Mouse (Mus musculus) forebrain, embryonic 10.5 days (tissue): Measurements from ENCODE around the gene Rcor2. TPM values are rescaled to one million over a fixed set of nuclear protein-coding genes. Genes with fewer than 3 reads are reported as not detected.
A peak's percentile ranks its signal among the peaks of the same experiment; 100 is the strongest.

ENCODE experiments used
- DNase-seq: peaks from one replicate; pipeline ENCODE4 v3.0.0-alpha.2; 2017; ENCODE audit warnings: low spot score; ENCODE audit errors: extremely low spot score
- H3K27ac ChIP-seq: fragments of 300-500 bp; sonication (generic); 2 replicates; pipeline ENCODE4 v1.5.1; 2016; ENCODE audit warnings: mild to moderate bottlenecking
- H3K27me3 ChIP-seq: fragments of 300-500 bp; sonication (generic); 2 replicates; pipeline ENCODE4 v1.6.1; 2016; ENCODE audit warnings: mild to moderate bottlenecking; ENCODE audit not compliant: poor library complexity, severe bottlenecking
- H3K36me3 ChIP-seq: fragments of 300-500 bp; sonication (generic); replicated peaks from 2 replicates; pipeline ENCODE4 v1.6.1; 2016; ENCODE audit warnings: mild to moderate bottlenecking, moderate library complexity
- H3K4me1 ChIP-seq: fragments of 300-500 bp; sonication (generic); 2 replicates; pipeline ENCODE4 v1.6.1; 2016
- H3K4me3 ChIP-seq: fragments of 300-500 bp; sonication (generic); 2 replicates; pipeline ENCODE4 v1.5.1; 2016; ENCODE audit warnings: mild to moderate bottlenecking, moderate library complexity
- H3K9me3 ChIP-seq: fragments of 300-500 bp; sonication (generic); 2 replicates; pipeline ENCODE4 v1.6.1; 2016; ENCODE audit warnings: mild to moderate bottlenecking, moderate library complexity
- WGBS: fragments of 180-500 bp; shearing (Covaris S2); methylation state at CpG from one replicate; pipeline ENCODE4 v1.1.7; 2016; 5-methylcytosine and 5-hydroxymethylcytosine counted together
- polyA plus RNA-seq: library from polyadenylated mRNA; unstranded; fragments of >200 nt; fragmentation: Nextera tagmentation; extraction: Ambion mirVana; gene quantifications from 2 replicates; pipeline ENCODE4 v1.2.1, GENCODE M21; 2016

The Rcor2 gene
- polyA plus RNA-seq, 1 experiment from 2014 or later: 64.0 TPM

DNA sequence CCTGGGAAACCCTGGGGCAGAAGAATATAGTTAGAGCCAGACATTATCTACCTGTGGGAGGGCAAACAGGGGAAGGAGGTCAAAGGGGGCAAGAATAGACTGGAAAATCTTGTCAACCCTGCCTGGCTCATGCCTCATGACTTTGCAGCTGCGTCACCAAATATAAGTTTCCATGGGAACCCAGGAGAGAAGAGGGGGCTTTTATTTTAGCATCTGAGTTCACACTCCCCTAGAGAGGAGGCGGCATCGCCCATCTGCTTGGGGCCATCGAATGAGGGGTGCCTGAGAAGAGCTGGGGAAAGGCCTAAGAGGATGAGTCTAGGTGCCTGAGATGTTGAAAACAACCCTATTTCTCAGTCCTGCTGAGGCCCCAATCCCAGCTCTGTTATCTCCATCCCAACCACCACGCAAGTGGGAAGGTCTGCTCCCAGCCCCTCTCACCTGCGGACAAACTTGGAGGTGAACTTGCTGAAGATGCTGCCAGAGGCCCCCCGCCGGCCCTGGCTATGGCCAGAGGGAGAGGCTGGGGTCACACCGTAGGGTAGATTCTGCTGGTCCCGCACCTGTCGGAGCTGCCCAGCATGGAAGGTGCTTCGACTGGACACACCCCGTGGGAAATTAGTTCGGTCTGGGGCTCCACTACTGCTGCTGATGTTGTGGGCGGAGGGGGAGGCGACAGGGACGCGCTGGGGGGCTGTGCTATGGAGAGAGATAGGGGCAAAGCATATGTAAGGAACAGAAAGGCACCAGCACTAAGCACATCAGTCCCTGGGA lies 13.6 kb downstream of the Rcor2 start:
- Histone ChIP-seq H3K4me3 (no peak overlapping the region), H3K4me1 (peaks cover 19% of the 10 kb centered on the region), H3K27me3 (no peaks in the 10 kb centered on the region), H3K27ac (0 out of 2 replicates have a peak overlapping the region, but pooled peaks have one; percentile 25), H3K36me3 (peaks cover 99% of the 10 kb centered on the region), H3K9me3 (no peaks in the 10 kb centered on the region)
- WGBS: 92% methylated on average over 18 of the region's 18 CpGs
- no peak for DNase-seq

DNA sequence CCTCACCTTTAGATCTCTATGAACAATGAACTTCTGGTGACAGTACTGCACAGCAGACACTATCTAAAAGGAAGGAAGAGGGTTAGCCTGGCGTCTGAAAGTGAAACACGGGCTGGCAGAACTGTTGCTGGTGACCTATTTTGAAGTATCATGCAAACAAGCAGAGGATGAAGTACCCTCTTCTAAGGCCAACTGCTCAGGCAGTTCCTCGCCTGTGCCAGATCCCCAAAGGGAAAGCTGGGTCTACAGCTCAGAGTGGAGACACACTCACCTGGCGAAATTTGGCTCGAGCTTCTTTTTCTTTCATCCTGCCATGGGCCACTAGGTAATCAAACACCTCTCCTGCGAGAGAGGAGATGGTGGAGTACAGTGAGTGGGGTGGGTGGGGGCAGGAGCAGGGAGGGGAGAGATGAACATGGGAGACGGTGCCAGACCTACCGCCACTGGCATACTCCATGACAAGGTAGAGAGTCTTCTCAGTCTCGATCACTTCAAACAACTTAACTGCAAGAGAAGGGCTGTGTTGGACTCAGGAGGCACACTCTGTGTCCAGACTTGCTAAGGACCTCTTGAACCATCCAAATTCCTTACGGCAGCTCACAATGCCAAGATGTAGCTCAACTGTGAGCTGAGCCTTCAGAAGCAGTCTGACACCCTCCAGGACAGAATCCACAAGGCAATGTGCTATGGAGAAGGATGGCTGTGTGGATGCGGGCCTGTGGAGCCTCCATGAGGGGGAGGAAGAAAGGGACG lies 19.6 kb downstream of the Rcor2 start:
- Histone ChIP-seq H3K4me1 (peaks cover 1% of the 10 kb centered on the region; the same call in 1 of the 2 replicates), H3K27me3 (no peaks in the 10 kb centered on the region), H3K4me3 (no peak overlapping the region), H3K27ac (no peak overlapping the region), H3K36me3 (peaks cover 83% of the 10 kb centered on the region), H3K9me3 (no peaks in the 10 kb centered on the region)
- 93% methylated on average over 12 of the region's 12 CpGs for WGBS
- no peak for DNase-seq

DNA sequence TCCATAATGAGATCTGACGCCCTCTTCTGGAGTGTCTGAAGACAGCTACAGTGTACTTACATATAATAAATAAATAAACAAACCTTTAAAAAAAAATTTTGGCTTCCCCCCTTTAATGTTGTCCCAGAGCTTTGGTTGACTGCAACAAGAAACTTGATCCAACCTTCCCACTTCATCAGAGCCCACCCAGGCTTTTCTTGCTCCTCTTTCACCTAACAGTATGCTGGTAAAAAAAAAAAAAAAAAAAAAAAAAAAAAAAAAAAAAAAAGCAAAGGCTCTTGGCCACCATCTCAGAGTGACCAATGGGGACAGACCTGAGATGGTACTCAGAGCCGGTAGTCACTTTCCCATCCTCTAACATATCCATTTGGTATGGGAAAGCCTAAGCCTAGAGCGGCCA lies 21.2 kb downstream of the Rcor2 start:
- no peaks in the 10 kb centered on the region for H3K27me3 ChIP-seq
- no peak overlapping the region for H3K27ac ChIP-seq
- no peak for DNase-seq
- H3K4me3 ChIP-seq: no peak overlapping the region
- 92% methylated on average over 3 of the region's 3 CpGs for WGBS
- H3K9me3 ChIP-seq: no peaks in the 10 kb centered on the region
- H3K4me1 ChIP-seq: peaks cover 17% of the 10 kb centered on the region
- peaks cover 69% of the 10 kb centered on the region for H3K36me3 ChIP-seq

DNA sequence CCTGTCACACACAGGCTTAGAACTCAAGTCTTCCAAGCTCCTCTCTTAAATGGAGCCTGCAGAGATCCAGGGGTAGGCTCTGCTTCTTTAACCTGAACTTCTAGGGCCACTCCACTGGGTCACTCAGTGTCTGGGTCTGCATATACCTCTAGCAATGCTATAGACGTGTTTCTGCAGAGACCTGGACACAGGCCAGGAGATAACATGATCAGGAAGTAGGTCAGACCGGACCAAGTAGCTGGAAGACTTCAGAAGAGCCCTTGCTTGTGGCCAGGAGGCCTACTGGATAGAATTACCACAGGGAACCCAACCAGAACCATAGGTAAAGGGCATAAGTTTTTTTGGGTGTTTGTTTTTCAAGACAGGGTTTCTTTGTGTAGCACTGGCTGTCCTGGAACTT lies 22.6 kb downstream of the Rcor2 start:
- no peak for DNase-seq
- no peak overlapping the region for H3K4me3 ChIP-seq
- WGBS: 87% methylated on average over 2 of the region's 2 CpGs
- H3K27ac ChIP-seq: no peak overlapping the region
- no peaks in the 10 kb centered on the region for H3K27me3 ChIP-seq
- peaks cover 58% of the 10 kb centered on the region for H3K36me3 ChIP-seq
- H3K4me1 ChIP-seq: peaks cover 31% of the 10 kb centered on the region
- H3K9me3 ChIP-seq: no peaks in the 10 kb centered on the region

DNA sequence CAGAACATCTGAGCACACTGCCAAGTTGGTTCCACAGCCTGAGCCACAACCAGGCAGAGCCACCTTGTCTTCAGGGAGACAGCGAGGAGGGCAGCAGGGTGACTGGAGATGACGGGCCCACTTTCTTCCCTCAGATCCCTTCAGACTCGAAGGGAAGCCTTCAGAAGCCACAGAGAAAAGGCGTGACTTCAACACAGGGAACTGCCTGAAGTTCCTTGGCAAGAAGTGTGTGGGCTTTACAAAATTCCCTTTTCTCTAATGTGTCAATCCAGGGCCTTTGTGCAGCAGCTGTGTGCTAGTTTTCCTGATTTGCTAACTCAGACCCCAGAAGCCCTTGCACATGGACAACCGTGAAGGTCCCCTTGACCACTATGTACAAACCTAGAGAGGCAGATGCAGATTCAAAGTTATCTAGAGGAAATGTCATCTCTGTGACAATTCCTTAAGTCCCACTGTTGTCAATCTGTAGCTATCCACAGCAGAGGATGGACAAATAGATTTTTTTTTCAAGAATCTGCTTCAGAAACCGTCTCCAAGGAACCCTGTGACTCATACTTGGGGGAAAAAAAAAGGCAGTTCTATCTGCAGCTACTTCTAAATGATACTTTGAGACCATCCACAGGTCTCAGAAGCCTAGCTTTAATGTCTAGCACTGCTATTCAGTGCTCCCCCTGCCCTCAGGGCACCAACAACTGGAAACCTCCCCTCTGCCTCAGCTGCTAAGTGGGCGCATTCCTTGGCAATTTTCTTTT lies 25.0 kb downstream of the Rcor2 start:
- no peak for DNase-seq
- WGBS: 88% methylated on average over 7 of the region's 7 CpGs
- Histone ChIP-seq H3K9me3 (no peaks in the 10 kb centered on the region), H3K4me3 (no peak overlapping the region), H3K4me1 (peaks cover 40% of the 10 kb centered on the region), H3K27me3 (no peaks in the 10 kb centered on the region), H3K36me3 (peaks cover 50% of the 10 kb centered on the region), H3K27ac (no peak overlapping the region)

DNA sequence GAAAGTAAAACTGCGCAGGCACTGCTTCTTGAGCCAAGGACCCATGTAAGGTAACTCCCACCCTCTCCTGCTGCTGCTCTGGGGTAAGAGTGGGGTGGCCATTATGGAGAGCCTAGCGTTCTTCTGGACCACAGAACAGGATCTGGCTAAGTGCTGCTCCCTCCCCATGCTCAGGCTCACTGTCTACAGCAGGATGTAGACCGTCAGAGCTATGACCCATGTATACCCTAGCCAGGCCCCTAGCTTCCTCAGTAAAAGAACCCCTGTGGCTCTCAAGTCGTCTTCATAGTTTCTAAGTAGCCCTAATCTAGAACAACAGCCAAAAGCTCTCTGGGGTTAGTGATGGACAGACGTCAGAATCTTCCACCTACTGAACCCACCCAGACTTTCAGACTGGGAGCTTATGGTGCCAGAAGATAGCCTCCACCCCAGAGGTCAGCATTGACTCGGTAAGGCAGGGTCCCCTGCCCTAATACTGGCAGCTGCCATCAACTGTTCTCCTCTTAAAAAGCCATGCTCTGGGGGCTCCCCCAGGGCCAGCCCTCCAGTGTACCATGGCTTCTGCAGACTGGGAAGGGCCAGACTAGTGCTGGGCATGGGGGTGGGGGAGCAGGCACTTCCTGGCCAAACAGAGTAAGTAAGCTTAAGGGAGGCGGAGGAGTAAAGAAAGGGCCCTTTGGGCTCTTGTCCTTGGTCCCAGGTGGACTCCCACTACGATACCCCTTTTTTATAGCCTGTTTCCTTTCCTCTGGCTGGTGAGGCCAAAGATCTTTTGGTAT lies 27.2 kb downstream of the Rcor2 start:
- peaks cover 40% of the 10 kb centered on the region for H3K4me1 ChIP-seq
- H3K27me3 ChIP-seq: no peaks in the 10 kb centered on the region
- H3K36me3 ChIP-seq: peaks cover 55% of the 10 kb centered on the region
- no peaks in the 10 kb centered on the region for H3K9me3 ChIP-seq
- no peak for DNase-seq
- H3K4me3 ChIP-seq: no peak overlapping the region
- 79% methylated on average over 8 of the region's 8 CpGs for WGBS
- peak overlapping the region; percentile 72; the same call in 1 of the 2 replicates for H3K27ac ChIP-seq

DNA sequence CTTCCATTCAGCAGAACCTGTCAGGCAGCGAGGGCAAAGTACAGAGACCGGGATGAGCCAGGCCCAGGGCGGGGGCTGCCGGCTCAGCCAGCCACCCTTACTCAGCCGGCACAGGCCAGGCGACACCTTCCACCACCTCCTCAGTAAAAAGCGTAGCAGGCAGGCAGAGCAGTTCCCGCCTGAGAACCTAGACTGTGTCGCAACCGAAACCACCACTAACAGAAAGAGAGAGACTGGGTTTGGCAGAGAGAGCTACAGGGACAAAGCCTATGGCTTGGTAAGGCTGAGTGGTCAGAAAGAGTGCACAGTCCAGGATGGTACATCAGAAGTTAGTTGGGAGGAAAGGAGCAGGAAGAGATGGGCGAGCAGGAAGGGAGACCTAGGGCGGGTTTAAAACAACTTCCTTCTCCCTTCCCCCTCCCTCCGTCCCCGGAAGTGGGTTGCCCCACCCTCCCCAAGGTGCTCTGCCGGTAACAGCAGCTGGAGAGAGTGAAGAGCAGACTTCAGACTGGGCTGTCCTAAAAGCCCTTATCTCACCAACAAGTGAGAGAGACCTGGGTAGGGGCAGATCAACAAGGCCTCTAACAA lies 28.0 kb downstream of the Rcor2 start:
- Histone ChIP-seq H3K4me1 (peaks cover 40% of the 10 kb centered on the region), H3K4me3 (no peak overlapping the region; the same call in 1 of the 2 replicates), H3K27me3 (no peaks in the 10 kb centered on the region), H3K9me3 (no peaks in the 10 kb centered on the region), H3K27ac (peak overlapping the region; percentile 72), H3K36me3 (peaks cover 53% of the 10 kb centered on the region)
- 75% methylated on average over 15 of the region's 15 CpGs for WGBS
- no peak for DNase-seq

DNA sequence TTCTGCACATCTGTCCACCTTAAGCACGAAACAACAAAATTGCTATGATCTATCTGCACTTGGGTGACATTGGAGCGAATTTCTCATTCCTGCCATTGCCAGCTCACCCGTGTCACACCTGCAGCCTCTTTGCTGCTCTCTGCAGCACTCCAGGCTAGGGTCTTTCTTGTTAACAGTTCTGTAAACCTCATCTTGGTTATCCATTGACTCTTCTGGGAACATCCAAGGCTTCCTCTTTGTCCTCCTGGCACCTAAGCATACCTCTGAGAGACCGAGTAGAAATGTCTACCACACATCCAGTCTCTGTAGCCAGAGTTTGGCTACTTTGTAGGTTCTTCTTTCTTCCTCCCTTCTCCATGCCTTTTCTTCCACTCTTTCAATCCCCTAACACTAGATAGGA lies 28.8 kb downstream of the Rcor2 start:
- H3K4me1 ChIP-seq: peaks cover 40% of the 10 kb centered on the region

DNA sequence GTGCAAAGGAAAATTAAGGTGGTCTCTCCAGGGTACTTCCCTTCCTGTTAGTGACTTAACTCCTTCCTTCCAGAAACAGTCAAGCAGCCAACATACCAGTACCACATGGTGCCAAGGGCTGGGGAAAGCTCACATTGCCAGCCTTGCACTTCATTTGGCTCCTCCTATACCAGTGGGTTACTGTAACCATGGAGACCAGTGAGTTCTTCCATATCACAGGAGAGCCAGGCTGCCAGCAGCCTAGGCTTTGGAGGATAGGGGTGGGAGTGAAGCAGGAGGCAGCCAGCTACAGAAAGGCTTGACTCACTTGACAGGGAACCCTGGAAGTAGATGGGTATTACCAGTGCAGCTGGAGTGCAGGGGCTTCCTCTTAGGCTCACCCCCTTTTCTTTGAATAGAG lies 31.9 kb downstream of the Rcor2 start:
- no peak for DNase-seq
- Histone ChIP-seq H3K9me3 (no peaks in the 10 kb centered on the region), H3K27ac (no peak overlapping the region)

More for the DNA sequence above, 28.8 kb downstream of the Rcor2 start:
- no peaks in the 10 kb centered on the region for H3K9me3 ChIP-seq
- no peak overlapping the region for H3K4me3 ChIP-seq
- H3K27ac ChIP-seq: no peak overlapping the region
- H3K36me3 ChIP-seq: peaks cover 53% of the 10 kb centered on the region
- 93% methylated on average over 4 of the region's 4 CpGs for WGBS
- no peak for DNase-seq
- H3K27me3 ChIP-seq: no peaks in the 10 kb centered on the region

DNA sequence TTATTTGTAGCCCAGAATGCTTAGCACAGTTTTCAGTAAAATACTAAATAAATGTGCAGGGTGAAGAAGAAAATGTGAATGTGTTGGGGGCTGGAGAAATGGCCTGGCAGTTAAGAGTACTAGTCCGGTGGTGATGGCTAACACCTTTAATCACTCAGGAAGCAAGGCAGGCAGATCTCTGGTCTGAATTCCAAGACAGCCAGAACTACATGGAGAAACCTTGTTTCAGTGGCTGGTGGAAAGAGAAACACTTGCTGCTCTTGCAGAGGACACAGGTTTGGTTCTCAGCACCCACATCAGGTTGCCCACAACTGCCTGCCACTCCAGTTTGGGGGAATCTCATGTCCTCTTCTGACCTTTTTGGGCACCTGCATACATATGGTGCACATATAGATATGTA lies 33.0 kb downstream of the Rcor2 start:
- WGBS: 93% methylated on average over 1 of the region's 1 CpGs
- H3K27me3 ChIP-seq: no peaks in the 10 kb centered on the region
- H3K4me3 ChIP-seq: no peak overlapping the region
- no peak overlapping the region for H3K27ac ChIP-seq
- no peaks in the 10 kb centered on the region for H3K9me3 ChIP-seq
- H3K4me1 ChIP-seq: peaks cover 6% of the 10 kb centered on the region
- peaks cover 55% of the 10 kb centered on the region for H3K36me3 ChIP-seq
- DNase-seq: no peak

More for the DNA sequence above, 31.9 kb downstream of the Rcor2 start:
- Histone ChIP-seq H3K4me1 (peaks cover 16% of the 10 kb centered on the region), H3K4me3 (no peak overlapping the region), H3K27me3 (no peaks in the 10 kb centered on the region), H3K36me3 (peaks cover 62% of the 10 kb centered on the region)

DNA sequence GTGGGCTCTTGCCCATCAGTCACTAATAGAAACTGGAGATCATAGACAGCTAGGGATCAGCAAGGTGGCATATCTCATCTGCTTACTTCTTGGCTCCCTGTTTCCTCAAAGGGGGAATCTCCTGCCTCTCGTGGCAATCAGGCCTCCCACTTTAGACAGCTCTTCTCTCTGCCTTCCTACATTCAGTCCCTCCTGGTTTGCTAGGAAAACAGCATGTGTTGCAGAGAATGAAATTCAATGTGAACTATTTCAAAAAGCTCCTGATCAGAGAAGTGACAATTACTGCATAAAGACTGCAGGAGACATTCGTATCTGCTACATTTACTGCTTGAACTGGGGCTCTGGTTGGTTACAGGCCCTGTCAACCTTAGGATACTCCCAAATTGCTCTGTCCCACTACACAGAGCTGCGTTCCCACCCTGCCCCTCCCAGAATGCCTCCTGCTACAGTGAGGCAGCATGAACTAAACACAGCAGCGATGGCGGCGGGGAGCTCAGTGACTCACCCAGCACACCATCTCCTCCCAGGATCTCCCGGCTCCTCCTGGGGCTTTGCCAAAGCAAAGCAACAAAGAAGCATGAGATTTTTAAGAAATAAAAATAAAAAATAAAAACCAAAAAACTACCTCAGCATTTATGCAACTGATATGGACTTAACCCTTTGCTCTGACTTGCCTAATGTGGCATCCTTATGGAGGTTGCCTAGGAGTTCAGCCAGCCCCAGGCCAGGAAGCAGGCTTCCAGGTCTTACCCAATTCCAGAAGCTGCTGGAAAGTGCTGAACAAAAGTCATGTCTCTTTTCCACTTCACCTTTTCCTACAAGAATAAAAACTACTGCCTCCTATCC lies 34.7 kb downstream of the Rcor2 start:
- 94% methylated on average over 7 of the region's 7 CpGs for WGBS

More for the DNA sequence above, 34.7 kb downstream of the Rcor2 start:
- H3K36me3 ChIP-seq: peaks cover 44% of the 10 kb centered on the region
- DNase-seq: no peak
- no peak overlapping the region for H3K4me3 ChIP-seq
- no peaks in the 10 kb centered on the region for H3K9me3 ChIP-seq
- no peak overlapping the region for H3K27ac ChIP-seq
- H3K4me1 ChIP-seq: peaks cover 2% of the 10 kb centered on the region
- H3K27me3 ChIP-seq: no peaks in the 10 kb centered on the region
